25 mouse cellular contexts compared by ENCODE assay signal in the genomic region with DNA sequence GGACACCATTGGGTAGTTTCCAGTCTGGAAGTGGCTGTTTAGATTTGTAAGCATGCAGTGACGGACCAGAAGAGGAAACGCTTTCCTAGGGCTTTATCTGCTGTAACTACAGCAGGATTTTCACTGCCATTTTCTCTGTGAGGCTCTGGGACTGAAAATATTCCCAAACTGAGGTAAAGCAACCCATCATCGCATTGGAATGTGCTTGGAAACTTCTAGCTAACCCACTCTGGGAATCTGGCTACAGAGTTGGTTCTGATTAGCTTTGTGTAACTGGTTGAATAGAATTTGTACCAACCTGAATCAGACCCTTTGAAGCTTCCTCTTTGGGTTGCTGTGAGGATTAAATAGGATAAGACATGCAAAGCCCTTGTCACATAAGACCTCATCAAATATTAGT.
"Had no signal": no experiment of that assay in that cellular context is flagged by ENCODE, and none has a peak within 500 bp of the region (broad histone marks: within the 10 kb centered on the region; RNA-seq: fewer than 3 reads in every experiment).

No protein-coding gene starts in this region.

- H3K4me1 ChIP-seq: limb, embryonic 15.5 days had no signal

- H3K27ac ChIP-seq: limb, embryonic 10.5 days; limb, embryonic 12.5 days; limb, embryonic 13.5 days; limb, embryonic 15.5 days; liver, embryonic 12.5 days; liver, embryonic 13.5 days; liver, embryonic 14.5 days; liver, embryonic 15.5 days; lung, embryonic 15.5 days; macrophage; midbrain, embryonic 10.5 days; midbrain, embryonic 12.5 days; midbrain, embryonic 15.5 days; neural tube, embryonic 12.5 days had no signal

- DNase-seq: left cerebral cortex, postnatal 4 days; liver; liver, embryonic 13.5 days; liver, postnatal 0 days; lung, adult 18-20 months; lung, adult 2 months; lung, embryonic 14.5 days; lung, postnatal 10 days; lung, postnatal 14 days; lung, postnatal 36 days; midbrain, embryonic 14.5 days had no signal

- H3K4me3 ChIP-seq: limb, embryonic 10.5 days; limb, embryonic 12.5 days; limb, embryonic 13.5 days; limb, embryonic 15.5 days; liver, embryonic 12.5 days; liver, embryonic 13.5 days; liver, embryonic 15.5 days; lung, embryonic 15.5 days; megakaryocyte, embryonic 14.5 days; midbrain, embryonic 10.5 days; midbrain, embryonic 12.5 days; midbrain, embryonic 15.5 days; neural tube, embryonic 12.5 days had no signal
